Mouse (Mus musculus) adrenal gland, postnatal 36 days (tissue): Measurements from ENCODE around the gene Dip2c. TPM values are rescaled to one million over a fixed set of nuclear protein-coding genes. Genes with fewer than 3 reads are reported as not detected.

Experiments
- total RNA-seq, 2 experiments: library from RNA; stranded (reverse); gene quantifications; 2 replicates each; pipeline ENCODE4 v1.2.3; 2021

The Dip2c gene
- total RNA-seq, 2 experiments from 2014 or later = 19.5 to 29.6 TPM

Other genes with a start within 250 kb of the Dip2c start
- gene Larp4b, start 182.6 kb upstream of the Dip2c start, total RNA-seq = 10 to 100 TPM; 71.3 to 73.4 TPM